Mouse (Mus musculus) kidney, embryonic 16.5 days (tissue): ENCODE results near the gene Tbc1d19. TPM values are rescaled to one million over a fixed set of nuclear protein-coding genes. Genes with fewer than 3 reads are reported as not detected.

Source experiments
- ATAC-seq: fragments of 200-750 bp; cut with Nextera tagmentation; 2 replicates; pipeline ENCODE4 v1.8.0; 2017; ENCODE audit warnings: moderate TSS enrichment; ENCODE audit not compliant: low FRiP score, low TSS enrichment
- H3K27ac ChIP-seq: fragments of 300-500 bp; sonication (generic); 2 replicates; pipeline ENCODE4 v1.5.1; 2014; ENCODE audit warnings: low read length
- H3K27me3 ChIP-seq: fragments of 300-500 bp; sonication (generic); 2 replicates; pipeline ENCODE4 v1.6.1; 2014; ENCODE audit warnings: low read length, control low read depth, mixed read lengths; ENCODE audit not compliant: insufficient read depth
- H3K36me3 ChIP-seq: fragments of 300-500 bp; sonication (generic); 2 replicates; pipeline ENCODE4 v1.6.1; 2014; ENCODE audit warnings: low read length, control low read depth, mixed read lengths; ENCODE audit not compliant: insufficient read depth
- H3K4me1 ChIP-seq: fragments of 300-500 bp; sonication (generic); 2 replicates; pipeline ENCODE4 v1.6.1; 2014; ENCODE audit warnings: low read length, control low read depth, mixed read lengths; ENCODE audit not compliant: insufficient read depth
- H3K4me2 ChIP-seq: fragments of 300-500 bp; sonication (generic); replicated peaks from 2 replicates; pipeline ENCODE4 v1.6.1; 2014; ENCODE audit warnings: low read depth, low read length
- H3K4me3 ChIP-seq: fragments of 300-500 bp; sonication (generic); 2 replicates; pipeline ENCODE4 v1.5.1; 2014; ENCODE audit warnings: mild to moderate bottlenecking, low read length
- H3K9ac ChIP-seq: fragments of 300-500 bp; sonication (generic); replicated peaks from 2 replicates; pipeline ENCODE4 v1.6.1; 2014; ENCODE audit warnings: low read length
- H3K9me3 ChIP-seq: fragments of 300-500 bp; sonication (generic); 2 replicates; pipeline ENCODE4 v1.6.1; 2016; ENCODE audit warnings: low read length, control low read depth
- WGBS: fragments of 180-500 bp; shearing (Covaris S2); extraction: QIAGEN DNeasy Blood & Tissue Kit; methylation state at CpG from one replicate; pipeline ENCODE4 v1.1.7; 2014; 5-methylcytosine and 5-hydroxymethylcytosine counted together
- polyA plus RNA-seq: library from polyadenylated mRNA; unstranded; fragments of >200 nt; fragmentation: Nextera tagmentation; extraction: Ambion mirVana; gene quantifications from 2 replicates; pipeline ENCODE4 v1.2.1, GENCODE M21; 2015

The Tbc1d19 gene
- polyA plus RNA-seq, 1 experiment from 2014 or later = 51.4 TPM

DNA sequence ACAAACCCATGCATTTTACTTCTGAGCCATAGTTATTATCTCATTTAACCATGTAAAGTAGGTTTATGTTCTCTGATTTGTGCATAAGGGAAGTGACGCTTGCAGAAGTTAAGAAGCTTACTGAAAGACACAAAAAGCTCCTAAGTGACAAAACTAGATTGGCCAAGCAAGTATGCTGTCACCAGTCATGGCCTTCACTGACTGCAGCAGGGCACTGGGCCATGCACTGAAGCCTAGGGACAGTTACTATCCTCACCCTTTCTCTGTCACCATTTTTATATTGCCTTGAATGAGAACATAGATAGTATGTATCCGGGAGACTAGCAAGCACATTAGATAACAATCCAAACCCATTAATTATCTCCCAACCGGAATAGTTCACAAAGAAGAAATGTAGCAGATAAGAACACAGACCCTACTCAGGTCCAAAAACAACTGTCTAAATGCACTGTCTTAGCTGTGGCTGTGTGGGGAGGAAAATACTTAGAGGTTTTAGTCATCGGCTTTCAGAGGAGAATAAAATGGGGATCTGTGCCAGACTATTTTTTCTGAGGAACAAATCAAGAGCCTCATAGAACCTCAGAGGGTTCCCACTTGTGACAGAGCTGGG is 72.1 kb downstream of the Tbc1d19 start:
- H3K36me3 ChIP-seq = no peaks in the 10 kb centered on the region
- no peaks in the 10 kb centered on the region for H3K27me3 ChIP-seq
- H3K27ac ChIP-seq = no peak overlapping the region
- WGBS = 64% methylated on average over 4 of the region's 4 CpGs
- H3K9ac ChIP-seq = no peak overlapping the region
- peak; percentile 33; the same call in 1 of the 2 replicates for ATAC-seq
- no peak overlapping the region for H3K4me2 ChIP-seq
- peaks cover 8% of the 10 kb centered on the region; the same call in 1 of the 2 replicates for H3K4me1 ChIP-seq
- H3K9me3 ChIP-seq = no peaks in the 10 kb centered on the region
- H3K4me3 ChIP-seq = no peak overlapping the region

DNA sequence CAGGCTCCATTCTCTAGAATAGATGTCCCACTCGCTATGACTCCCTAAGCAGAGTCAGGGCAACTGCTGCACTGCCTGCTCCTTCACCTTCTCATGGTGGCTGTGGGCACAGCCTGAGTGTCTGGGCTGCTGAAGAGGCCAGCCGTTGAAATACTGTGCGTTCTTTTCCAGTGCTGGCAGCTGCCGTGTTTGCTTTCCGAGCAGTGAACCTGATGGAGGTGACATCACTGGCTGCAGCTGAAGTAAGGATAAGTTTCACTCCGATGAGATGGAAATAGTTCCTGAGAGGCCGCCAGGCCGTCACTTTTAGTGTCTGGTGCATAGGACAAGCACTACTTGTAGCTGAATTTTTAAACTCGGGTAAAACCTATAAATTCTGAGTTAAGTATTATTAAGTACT is 92.0 kb downstream of the Tbc1d19 start:
- Histone ChIP-seq H3K4me1 (no peaks in the 10 kb centered on the region), H3K27me3 (no peaks in the 10 kb centered on the region), H3K9ac (no peak overlapping the region), H3K27ac (no peak overlapping the region), H3K4me3 (no peak overlapping the region), H3K36me3 (peaks cover 13% of the 10 kb centered on the region; the same call in 1 of the 2 replicates), H3K4me2 (no peak overlapping the region), H3K9me3 (no peaks in the 10 kb centered on the region)
- 40% methylated on average over 9 of the region's 9 CpGs for WGBS
- ATAC-seq = no peak

DNA sequence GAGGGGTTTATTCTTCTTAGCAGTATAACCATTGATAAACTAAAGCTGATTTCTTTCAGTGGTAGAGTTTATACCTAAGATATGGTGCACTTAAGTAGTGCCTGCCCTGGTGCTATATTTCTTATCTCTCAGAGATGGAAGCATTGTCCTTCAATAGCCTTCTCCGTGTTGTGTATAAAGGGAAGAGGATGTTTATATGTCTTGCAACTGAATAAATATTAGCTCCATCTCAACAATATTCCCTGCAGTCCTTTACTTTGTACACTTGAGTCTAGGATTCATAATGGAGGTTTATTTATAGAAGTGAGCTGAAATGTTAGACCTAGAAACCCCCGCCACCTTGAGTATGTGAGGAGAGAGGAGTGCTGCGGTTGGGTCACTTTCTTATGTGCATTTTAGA is 93.4 kb downstream of the Tbc1d19 start:
- Histone ChIP-seq H3K36me3 (peaks cover 12% of the 10 kb centered on the region; the same call in 1 of the 2 replicates), H3K9ac (no peak overlapping the region), H3K27ac (no peak overlapping the region), H3K9me3 (no peaks in the 10 kb centered on the region), H3K4me3 (no peak overlapping the region), H3K4me1 (no peaks in the 10 kb centered on the region), H3K27me3 (no peaks in the 10 kb centered on the region), H3K4me2 (no peak overlapping the region)
- 79% methylated on average over 3 of the region's 3 CpGs for WGBS
- ATAC-seq = no peak

DNA sequence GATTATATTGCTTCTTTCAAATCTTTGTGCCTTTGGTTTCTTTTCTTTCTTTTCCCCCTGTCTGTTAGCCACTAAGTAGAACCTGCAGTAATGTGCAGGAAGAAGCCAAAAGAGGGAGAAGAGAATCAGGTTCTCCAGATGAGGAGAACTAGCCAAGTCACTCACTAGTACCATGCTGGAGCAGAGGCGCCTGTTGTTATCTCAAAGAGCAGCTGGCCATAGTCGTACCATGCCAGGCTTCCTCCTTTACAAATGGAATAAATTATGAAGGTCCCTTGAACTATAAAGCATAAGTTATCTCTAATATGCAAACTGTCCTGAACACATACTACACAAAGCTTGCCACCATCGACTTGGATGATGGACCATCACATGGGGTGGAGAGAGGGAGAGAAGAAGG is 99.8 kb downstream of the Tbc1d19 start:
- Histone ChIP-seq H3K9ac (no peak overlapping the region), H3K4me1 (no peaks in the 10 kb centered on the region), H3K4me3 (no peak overlapping the region), H3K4me2 (no peak overlapping the region), H3K27me3 (no peaks in the 10 kb centered on the region), H3K27ac (no peak overlapping the region), H3K9me3 (no peaks in the 10 kb centered on the region), H3K36me3 (0 out of 2 replicates have a peak, but pooled peaks cover 10% of the 10 kb centered on the region)
- no peak for ATAC-seq
- WGBS = 90% methylated on average over 3 of the region's 3 CpGs

DNA sequence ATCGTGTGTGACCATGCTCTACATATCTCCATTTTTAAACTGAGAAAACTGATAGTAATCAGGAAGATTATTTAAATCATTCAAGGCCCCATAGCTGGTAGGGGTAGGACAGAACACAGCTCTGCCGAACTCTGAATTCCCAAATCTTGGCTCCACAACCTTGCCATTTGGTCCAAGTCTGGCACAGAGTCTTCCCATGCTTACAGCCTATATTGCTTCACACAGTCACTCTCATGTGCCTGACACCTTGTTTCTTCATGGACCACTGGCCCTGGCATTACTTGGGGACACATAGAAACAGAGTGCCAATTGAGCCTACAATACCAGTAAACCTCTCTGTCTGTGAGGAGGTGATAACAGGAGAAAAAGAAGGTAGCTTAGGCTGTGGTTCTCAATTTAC is 111.0 kb downstream of the Tbc1d19 start:
- peaks cover 5% of the 10 kb centered on the region; the same call in 1 of the 2 replicates for H3K9me3 ChIP-seq
- no peak overlapping the region for H3K27ac ChIP-seq
- WGBS = 97% methylated on average over 2 of the region's 2 CpGs
- H3K9ac ChIP-seq = no peak overlapping the region
- ATAC-seq = no peak
- no peak overlapping the region for H3K4me3 ChIP-seq
- no peak overlapping the region for H3K4me2 ChIP-seq
- 0 out of 2 replicates have a peak, but pooled peaks cover 6% of the 10 kb centered on the region for H3K4me1 ChIP-seq
- H3K27me3 ChIP-seq = no peaks in the 10 kb centered on the region
- no peaks in the 10 kb centered on the region for H3K36me3 ChIP-seq

DNA sequence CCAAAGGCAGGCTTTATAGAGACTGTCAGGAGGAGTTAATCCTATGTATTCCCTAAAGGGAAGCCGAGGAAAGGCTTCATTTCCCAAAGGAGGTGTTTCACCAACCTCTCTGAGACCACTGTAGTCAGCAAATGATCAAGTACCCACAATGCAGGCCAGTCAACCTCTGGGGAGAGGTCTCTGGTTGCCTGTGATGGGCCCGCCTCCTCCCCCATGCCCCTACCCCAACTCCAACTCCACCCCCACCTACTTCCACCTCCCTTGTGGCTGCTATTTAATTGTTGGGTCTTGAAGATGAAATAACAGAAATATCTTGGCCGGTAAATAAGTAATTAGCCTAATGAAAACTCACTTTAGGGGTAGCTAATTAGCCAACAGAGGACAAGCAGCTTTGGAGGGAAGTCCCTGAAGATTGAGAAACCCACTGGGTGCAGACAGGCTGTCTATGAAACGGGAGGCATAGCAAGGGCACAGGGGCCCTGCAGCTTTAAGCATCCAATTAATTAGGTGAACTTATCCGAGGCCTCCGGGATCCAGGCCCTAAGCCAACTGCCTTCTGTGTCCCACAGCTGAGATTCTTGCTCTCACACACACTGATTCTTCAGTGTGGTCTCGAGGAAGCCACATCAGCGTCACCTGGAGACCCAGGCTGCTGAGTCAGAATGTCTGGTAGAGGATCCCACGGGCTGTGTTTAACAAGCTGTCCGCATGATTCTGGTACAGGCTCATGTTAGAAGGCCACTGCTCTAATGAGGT is 112.9 kb downstream of the Tbc1d19 start:
- Histone ChIP-seq H3K9me3 (peaks cover 5% of the 10 kb centered on the region; the same call in 1 of the 2 replicates), H3K27ac (no peak overlapping the region), H3K27me3 (no peaks in the 10 kb centered on the region), H3K9ac (no peak overlapping the region), H3K4me3 (no peak overlapping the region), H3K4me2 (no peak overlapping the region), H3K4me1 (peaks cover 11% of the 10 kb centered on the region; the same call in 1 of the 2 replicates), H3K36me3 (no peaks in the 10 kb centered on the region)
- no peak; the same call in 1 of the 2 replicates for ATAC-seq
- 72% methylated on average over 10 of the region's 10 CpGs for WGBS

DNA sequence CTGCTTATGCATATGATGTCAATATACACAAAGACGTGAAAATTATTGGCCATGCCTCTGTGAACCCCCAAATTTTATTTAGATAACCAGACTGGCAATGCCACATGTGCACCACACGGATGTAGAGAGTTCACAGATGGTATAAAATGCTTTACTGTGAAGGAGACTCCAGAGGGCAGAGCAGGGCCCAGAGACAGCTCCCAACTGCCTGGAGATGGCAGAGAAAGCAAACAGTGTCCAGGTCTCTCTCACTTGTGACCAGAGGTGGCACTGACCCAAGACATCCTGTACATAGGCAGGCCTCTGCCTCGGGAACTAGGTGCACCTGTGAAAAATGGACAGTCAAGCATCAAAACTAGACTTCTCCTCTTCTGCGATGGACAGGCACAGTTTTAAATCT is 114.6 kb downstream of the Tbc1d19 start:
- H3K36me3 ChIP-seq = no peaks in the 10 kb centered on the region
- peaks cover 13% of the 10 kb centered on the region for H3K4me1 ChIP-seq
- H3K4me3 ChIP-seq = no peak overlapping the region
- H3K4me2 ChIP-seq = no peak overlapping the region
- 53% methylated on average over 4 of the region's 4 CpGs for WGBS
- peaks cover 5% of the 10 kb centered on the region; the same call in 1 of the 2 replicates for H3K9me3 ChIP-seq
- no peak overlapping the region for H3K9ac ChIP-seq
- no peak overlapping the region for H3K27ac ChIP-seq
- peak; percentile 62; the same call in 1 of the 2 replicates for ATAC-seq
- no peaks in the 10 kb centered on the region for H3K27me3 ChIP-seq

DNA sequence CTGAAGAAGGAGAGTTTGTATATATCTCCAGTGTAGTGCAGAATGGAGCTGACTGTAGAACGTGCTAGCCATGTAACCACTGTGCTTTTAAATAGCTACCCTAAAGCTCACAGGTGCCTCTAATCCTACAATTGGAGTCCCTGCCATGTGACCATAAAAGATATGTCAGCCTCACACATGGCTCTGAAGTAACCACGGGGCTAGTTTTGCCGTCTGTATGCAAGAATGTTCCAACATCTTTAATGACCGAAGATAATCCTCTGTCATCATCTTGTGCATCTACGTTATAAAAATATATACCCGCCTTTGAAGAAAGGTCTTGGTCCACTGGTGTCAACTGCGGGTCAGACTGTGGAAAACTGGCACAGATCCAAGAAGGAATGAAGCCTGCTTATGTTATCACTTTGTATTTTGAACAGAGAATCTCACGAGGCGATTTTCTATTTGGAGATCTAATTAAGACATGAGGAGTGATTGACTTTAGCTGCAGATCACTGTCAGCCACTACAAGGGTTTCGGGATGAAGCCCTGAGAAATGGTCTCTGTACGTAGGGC is 117.0 kb downstream of the Tbc1d19 start:
- ATAC-seq = no peak
- Histone ChIP-seq H3K9me3 (no peaks in the 10 kb centered on the region), H3K27me3 (no peaks in the 10 kb centered on the region), H3K4me3 (no peak overlapping the region), H3K4me2 (no peak overlapping the region), H3K9ac (no peak overlapping the region), H3K27ac (no peak overlapping the region), H3K4me1 (peaks cover 22% of the 10 kb centered on the region), H3K36me3 (no peaks in the 10 kb centered on the region)
- 58% methylated on average over 11 of the region's 11 CpGs for WGBS

DNA sequence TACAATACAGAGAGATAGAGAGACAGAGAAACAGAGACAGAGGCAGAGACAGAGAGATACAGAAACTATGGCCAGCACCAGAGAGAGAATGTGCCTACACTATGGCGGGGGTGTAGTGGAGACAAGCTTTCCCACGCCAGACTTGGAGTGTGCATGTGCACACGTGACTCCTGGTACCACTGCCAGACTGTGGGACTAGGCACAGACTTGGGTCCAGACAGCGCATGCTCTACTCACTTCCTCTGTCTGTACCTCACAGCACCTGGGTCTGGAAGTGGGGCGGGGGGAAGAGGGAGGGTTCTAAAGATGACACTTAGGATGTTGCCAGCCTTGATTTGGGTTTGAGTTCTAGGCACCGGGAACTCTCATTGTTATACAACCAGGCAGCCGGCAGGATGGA is 118.5 kb downstream of the Tbc1d19 start:
- ATAC-seq = no peak

DNA sequence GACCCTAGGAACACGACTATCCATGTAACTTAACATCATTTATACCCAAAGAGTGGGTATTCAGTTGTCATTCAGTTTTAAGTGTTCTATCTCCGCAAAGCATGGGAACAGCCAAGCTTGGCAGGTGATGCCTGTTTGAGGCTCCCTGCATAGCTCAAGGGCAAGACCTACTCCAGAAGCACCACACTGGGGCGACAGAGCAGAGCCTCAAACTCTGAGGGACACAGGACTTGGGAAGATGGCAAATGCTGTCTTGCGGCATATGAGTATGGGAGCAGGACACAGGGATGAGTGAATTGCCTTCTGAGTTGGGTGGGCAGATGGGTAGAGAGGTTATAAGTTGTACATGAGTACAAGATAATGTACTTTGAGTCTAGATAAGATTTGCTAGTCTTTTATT is 119.1 kb downstream of the Tbc1d19 start:
- Histone ChIP-seq H3K27me3 (no peaks in the 10 kb centered on the region), H3K4me1 (peaks cover 17% of the 10 kb centered on the region), H3K4me2 (no peak overlapping the region), H3K36me3 (no peaks in the 10 kb centered on the region), H3K9me3 (no peaks in the 10 kb centered on the region), H3K9ac (no peak overlapping the region), H3K27ac (peak overlapping the region; percentile 63), H3K4me3 (no peak overlapping the region)
- 88% methylated on average over 4 of the region's 4 CpGs for WGBS
- no peak for ATAC-seq

More for the DNA sequence above, 118.5 kb downstream of the Tbc1d19 start:
- Histone ChIP-seq H3K27ac (no peak overlapping the region), H3K4me1 (peaks cover 22% of the 10 kb centered on the region), H3K36me3 (no peaks in the 10 kb centered on the region), H3K9ac (no peak overlapping the region), H3K9me3 (no peaks in the 10 kb centered on the region), H3K27me3 (no peaks in the 10 kb centered on the region), H3K4me2 (no peak overlapping the region), H3K4me3 (no peak overlapping the region)
- 69% methylated on average over 7 of the region's 7 CpGs for WGBS
